Mouse (Mus musculus): ENCODE measurements around the gene Calr3. TPM values are rescaled to one million over a fixed set of nuclear protein-coding genes. Genes with fewer than 3 reads are reported as not detected.

The Calr3 gene
- total and polyA plus RNA-seq, 3 experiments: 2.5 to 5.3 (median 2.8) TPM

GRCm38 (mm10) chr8:72421362-72422335 lies 22.0 kb downstream of the Calr3 start, which contains the start of gene Eps15l1:
Gene Eps15l1 (minus strand): TSS chr8:72421460.
- peaks cover 32% of the 10 kb centered on the region for H3K79me2 ChIP-seq (replicated peaks; ENCODE audit: control insufficient read depth, extremely low read depth, insufficient read depth, poor library complexity, severe bottlenecking)
- no peaks in the 10 kb centered on the region for H3K9me3 ChIP-seq (replicated peaks; ENCODE audit: low read length)
- peak; percentile 99 for DNase-seq (ENCODE audit: extremely low read depth)
- H3K4me3 ChIP-seq (replicated peaks in 1 of 3; ENCODE audit: low read depth in 2 of 3, low read length in 2 of 3, poor library complexity in 1 of 3): peak within 1 kb of the TSS; percentile 68 to 84 (median 72)
- no peaks in the 10 kb centered on the region for H3K27me3 ChIP-seq (replicated peaks)
- H3K36me3 ChIP-seq (replicated peaks in 1 of 2; ENCODE audit: control insufficient read depth in 1 of 2, insufficient read depth in 1 of 2, low read length in 1 of 2): peaks cover 0 to 31% of the 10 kb centered on the region in 2 experiments
- in situ Hi-C loops (cut with MboI; ENCODE audit: low pct_ligation_motif_present, low pct_unique_long_range_greater_than_20kb, low sequenced_read_pairs): no loop called here
- H3K4me1 ChIP-seq (ENCODE audit: control insufficient read depth in 1 of 2, insufficient read depth in 2 of 2): peaks cover 9 to 41% of the 10 kb centered on the region in 2 experiments
- peak within 1 kb of the TSS; percentile 68 for H3K4me2 ChIP-seq (ENCODE audit: insufficient read depth, low read depth, poor library complexity, severe bottlenecking)
- peak within 1 kb of the TSS; percentile 74 for H3K9ac ChIP-seq (ENCODE audit: insufficient read depth, low read depth)
- H3K27ac ChIP-seq (ENCODE audit: insufficient read depth, low read depth): no peak within 1 kb of the TSS; the same call in 1 of the 2 replicates
- dilution Hi-C loops (cut with MboI; ENCODE audit: extremely low pct_ligation_motif_present, extremely low pct_unique_long_range_greater_than_20kb, low sequenced_read_pairs): no loop called here
- TF ChIP-seq RAD21 (IDR thresholded peaks at IDR 0.05; ENCODE audit: low read depth, low read length) (no peak), SMC3 (IDR thresholded peaks at IDR 0.05; ENCODE audit: low read depth, low read length) (no peak), ZMIZ1 (IDR thresholded peaks at IDR 0.05; ENCODE audit: low read depth, low read length) (peak; percentile 69), GABPA (IDR thresholded peaks at IDR 0.05; ENCODE audit: insufficient replicate concordance, low read depth, low read length) (no peak), ETS1 (conservative IDR thresholded peaks at IDR 0.05; ENCODE audit: low read depth, low read length) (peak; percentile 49; the same call in 1 of the 2 replicates), CHD1 (IDR thresholded peaks at IDR 0.05; ENCODE audit: low read depth, low read length) (no peak), POLR2A (IDR thresholded peaks at IDR 0.05; ENCODE audit: low read depth, low read length) (peak; percentile 88), USF2 (conservative IDR thresholded peaks at IDR 0.05; ENCODE audit: low read depth, low read length) (no peak; the same call in 1 of the 2 replicates), ZNF384 (IDR thresholded peaks at IDR 0.05; ENCODE audit: low read depth, low read length) (no peak), BHLHE40 (IDR thresholded peaks at IDR 0.05; ENCODE audit: low read depth, low read length) (peak; percentile 99), RCOR1 (conservative IDR thresholded peaks at IDR 0.05; ENCODE audit: low read depth, low read length) (no peak), JUND (conservative IDR thresholded peaks at IDR 0.05; ENCODE audit: low read depth, low read length) (no peak), MEF2A (IDR thresholded peaks at IDR 0.05; ENCODE audit: borderline replicate concordance, low read depth, low read length) (peak; percentile 13; the same call in 1 of the 2 replicates), PAX5 (IDR thresholded peaks at IDR 0.05; ENCODE audit: low read length) (no peak), TCF12 (IDR thresholded peaks at IDR 0.05; ENCODE audit: low read depth, low read length) (peak; percentile 77), POLR2AphosphoS2 (IDR thresholded peaks at IDR 0.05; ENCODE audit: low read depth, low read length) (peak; percentile 60; the same call in 1 of the 2 replicates), ZKSCAN1 (IDR thresholded peaks at IDR 0.05; ENCODE audit: borderline replicate concordance, low read depth, low read length) (no peak), MYC (IDR thresholded peaks at IDR 0.05; ENCODE audit: low read depth, low read length) (peak; percentile 95), TBP (conservative IDR thresholded peaks at IDR 0.05; ENCODE audit: low read depth, low read length) (peak; percentile 60), NELFE (IDR thresholded peaks at IDR 0.05; ENCODE audit: low read depth, low read length) (peak; percentile 81), E2F4 (IDR thresholded peaks at IDR 0.05; ENCODE audit: insufficient replicate concordance, low read depth, low read length) (no peak), USF1 (IDR thresholded peaks at IDR 0.05; ENCODE audit: low read depth, low read length) (peak; percentile 57), HCFC1 (IDR thresholded peaks at IDR 0.05; ENCODE audit: low read depth, low read length) (peak; percentile 67), EP300 (IDR thresholded peaks at IDR 0.05; ENCODE audit: low read length) (0 out of 2 replicates have a peak, but pooled peaks have one; percentile 25), UBTF (IDR thresholded peaks at IDR 0.05; ENCODE audit: low read depth, low read length) (no peak), CHD2 (IDR thresholded peaks at IDR 0.05; ENCODE audit: low read length) (0 out of 2 replicates have a peak, but pooled peaks have one; percentile 15), IRF4 (IDR thresholded peaks at IDR 0.05; ENCODE audit: low read depth, low read length) (no peak; the same call in 1 of the 2 replicates), CTCF (conservative IDR thresholded peaks at IDR 0.05 in 1 of 2, IDR thresholded peaks at IDR 0.05 in 1 of 2; ENCODE audit: low read depth in 2 of 2, low read length in 2 of 2) (no peak), ELF1 (IDR thresholded peaks at IDR 0.05; ENCODE audit: low read depth, low read length) (peak; percentile 53; the same call in 1 of the 2 replicates), MAZ (IDR thresholded peaks at IDR 0.05; ENCODE audit: low read depth, low read length) (no peak), MXI1 (IDR thresholded peaks at IDR 0.05; ENCODE audit: low read depth, low read length) (peak; percentile 90), NRF1 (IDR thresholded peaks at IDR 0.05; ENCODE audit: low read depth, low read length) (peak; percentile 97), KAT2A (IDR thresholded peaks at IDR 0.05; ENCODE audit: insufficient replicate concordance, low read length) (no peak), MAFK (IDR thresholded peaks at IDR 0.05; ENCODE audit: insufficient replicate concordance, low read length) (no peak), SIN3A (IDR thresholded peaks at IDR 0.05; ENCODE audit: low read length) (peak; percentile 55; the same call in 1 of the 2 replicates), ZC3H11A (IDR thresholded peaks at IDR 0.05; ENCODE audit: low read depth, low read length) (no peak), MAX (IDR thresholded peaks at IDR 0.05; ENCODE audit: low read length) (peak; percentile 91)
